Mouse (Mus musculus) heart, postnatal 36 days (tissue): ENCODE data around the gene Gde1. TPM values are rescaled to one million over a fixed set of nuclear protein-coding genes. Genes with fewer than 3 reads are reported as not detected.

Experiments used
- DNase-seq, 2 experiments: peaks; one replicate each; pipeline ENCODE4 v3.0.0; 2021 to 2022
- intact Hi-C: fragments of 180-260 bp; cut with DNase I; formaldehyde crosslinking; loops from one replicate; pipeline ENCODE4 v1.15.1; 2025
- total RNA-seq, 2 experiments: library from RNA; stranded (reverse); gene quantifications; 2 replicates each; pipeline ENCODE4 v1.2.3; 2021

Gene Gde1
- total RNA-seq, 2 experiments from 2014 or later: 30.6 to 32.5 TPM

DNA sequence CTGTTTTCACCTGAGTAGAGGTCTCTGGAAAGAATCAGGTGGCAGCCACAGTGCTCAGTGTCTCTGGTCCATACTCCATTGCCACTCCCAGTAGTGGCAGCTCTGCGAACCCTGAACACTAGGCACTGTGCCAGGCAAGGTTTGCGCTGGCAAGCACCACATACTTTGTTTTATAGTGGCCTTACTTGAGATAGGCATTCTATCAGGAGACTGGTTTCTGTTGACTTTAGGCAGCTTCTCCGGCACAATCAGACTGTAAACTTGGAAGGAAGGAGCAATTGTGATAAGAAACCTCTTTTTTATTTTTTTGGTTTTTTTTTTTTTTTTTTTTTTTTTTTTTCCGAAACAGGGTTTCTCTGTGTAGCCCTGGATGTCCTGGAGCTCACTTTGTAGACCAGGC is 2.4 kb upstream of the Gde1 start:
- intact Hi-C loops: loop anchor here (10.0 kb wide), 1 partner anchor 593 kb away; the partner anchor contains the start of gene Rps15a
- DNase-seq: no peak

GRCm38 (mm10) chr7:118707216-118707615 is 1.6 kb upstream of the Gde1 start:
- intact Hi-C loops: loop anchor here (10.0 kb wide), 1 partner anchor 592 kb away; the partner anchor contains the start of gene Rps15a
- DNase-seq: no peak

GRCm38 (mm10) chr7:118706488-118706887 is 910 bp upstream of the Gde1 start:
- DNase-seq: no peak
- intact Hi-C loops: loop anchor here (10.0 kb wide), 1 partner anchor 592 kb away; the partner anchor contains the start of gene Rps15a

- intact Hi-C loops: loop anchor here (10.0 kb wide), 1 partner anchor 591 kb away; the partner anchor contains the start of gene Rps15a
- no peak for DNase-seq
Measured at GRCm38 (mm10) chr7:118706051-118706450, 473 bp upstream of the Gde1 start.

- intact Hi-C loops: loop anchor here (10.0 kb wide), 1 partner anchor 589 kb away; the partner anchor contains the start of gene Rps15a
- DNase-seq: no peak
Measured at GRCm38 (mm10) chr7:118704001-118704850, 1.4 kb downstream of the Gde1 start.

DNA sequence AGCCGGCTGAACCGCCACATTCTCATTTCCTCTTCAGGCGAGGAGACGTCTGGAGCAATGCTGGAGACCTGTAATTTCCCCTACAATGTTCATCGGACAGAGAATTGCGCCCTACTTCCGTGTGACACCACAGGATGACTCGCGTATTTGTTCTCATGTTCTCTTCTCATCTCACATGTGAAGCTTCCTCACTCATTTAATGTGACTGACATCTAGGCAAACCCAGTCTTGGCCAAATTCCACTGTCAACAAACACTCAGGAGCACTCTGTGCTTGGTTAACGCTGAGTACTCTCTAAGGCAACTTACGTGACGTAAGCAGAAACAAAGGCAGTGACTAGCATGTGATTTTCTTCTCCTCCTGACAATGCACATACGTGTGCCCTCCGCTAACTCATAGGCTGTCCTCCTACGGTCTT is 2.4 kb downstream of the Gde1 start:
- intact Hi-C loops: loop anchor here (10.0 kb wide), 1 partner anchor 588 kb away; the partner anchor contains the start of gene Rps15a
- DNase-seq: no peak

GRCm38 (mm10) chr7:118698882-118699281 is 6.7 kb downstream of the Gde1 start:
- intact Hi-C loops: no loop called here
- no peak for DNase-seq

DNA sequence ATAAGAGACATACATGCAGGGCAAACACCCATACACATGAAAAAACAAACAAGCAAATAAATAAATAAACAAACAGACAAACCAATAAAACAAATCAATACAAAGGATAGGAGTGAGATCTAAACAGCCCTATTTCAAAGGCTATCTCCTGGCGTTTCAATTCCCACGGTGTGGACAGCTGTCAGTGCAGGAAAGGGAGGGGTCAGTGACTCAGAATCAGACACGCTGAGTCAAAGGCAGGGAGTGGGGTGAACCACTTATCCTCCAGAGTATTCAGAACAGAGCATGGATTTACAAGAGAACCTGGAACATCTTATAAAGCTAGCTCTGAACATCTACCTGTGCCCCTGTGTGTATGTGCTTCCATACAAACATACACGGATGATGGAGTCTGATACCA is 8.4 kb downstream of the Gde1 start:
- no peak for DNase-seq
- intact Hi-C loops: no loop called here

DNA sequence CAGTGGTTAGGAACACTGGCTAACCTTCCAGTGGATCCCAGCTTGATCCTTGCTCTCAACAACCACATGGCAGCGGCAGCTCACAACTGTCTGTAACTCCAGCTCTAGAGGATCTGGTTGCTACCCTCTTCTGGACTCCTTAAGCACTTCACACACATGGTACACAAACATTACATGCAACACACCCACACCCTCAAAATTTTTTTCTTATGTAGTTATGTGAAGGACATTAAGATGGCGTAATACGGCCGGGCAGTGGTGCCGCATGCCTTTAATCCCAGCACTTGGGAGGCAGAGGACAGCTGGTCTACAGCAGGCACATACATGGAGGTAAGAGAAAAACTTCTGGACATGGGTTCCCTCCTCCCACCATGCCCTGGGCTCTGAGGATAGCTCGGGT is 9.4 kb downstream of the Gde1 start:
- intact Hi-C loops: no loop called here
- no peak for DNase-seq

GRCm38 (mm10) chr7:118691287-118691686 is 14.3 kb downstream of the Gde1 start:
- no peak for DNase-seq
- intact Hi-C loops: no loop called here

GRCm38 (mm10) chr7:118689088-118689487 is 16.5 kb downstream of the Gde1 start:
- intact Hi-C loops: loop anchor here (2.0 kb wide), 1 partner anchor 240 kb away; the partner anchor contains the start of gene Syt17
- no peak for DNase-seq

DNA sequence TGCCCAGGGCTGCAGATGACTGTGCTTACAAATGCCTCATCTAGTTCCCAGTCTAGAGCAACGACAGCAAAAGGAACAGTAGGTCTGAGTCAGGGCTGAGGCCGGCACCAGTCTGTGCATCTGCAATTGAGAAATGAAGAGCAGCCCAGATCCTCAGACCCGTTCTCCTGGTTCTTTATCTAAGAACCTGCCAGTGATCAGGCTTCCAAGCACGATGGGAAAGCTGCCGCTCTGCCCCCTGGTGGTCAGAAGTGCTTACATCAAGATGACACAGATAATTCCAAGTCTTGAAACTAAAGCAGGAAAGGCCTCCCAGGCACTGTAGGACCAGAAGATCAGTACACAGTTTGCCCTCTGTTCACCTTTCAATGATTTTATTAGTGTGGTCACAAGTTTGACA is 17.4 kb downstream of the Gde1 start:
- peak; percentile 63 to 77 for DNase-seq
- intact Hi-C loops: loop anchor here (1.0 to 2.0 kb wide), 3 partner anchors 93 to 384 kb away; partner anchors contain the start of gene Syt17

DNA sequence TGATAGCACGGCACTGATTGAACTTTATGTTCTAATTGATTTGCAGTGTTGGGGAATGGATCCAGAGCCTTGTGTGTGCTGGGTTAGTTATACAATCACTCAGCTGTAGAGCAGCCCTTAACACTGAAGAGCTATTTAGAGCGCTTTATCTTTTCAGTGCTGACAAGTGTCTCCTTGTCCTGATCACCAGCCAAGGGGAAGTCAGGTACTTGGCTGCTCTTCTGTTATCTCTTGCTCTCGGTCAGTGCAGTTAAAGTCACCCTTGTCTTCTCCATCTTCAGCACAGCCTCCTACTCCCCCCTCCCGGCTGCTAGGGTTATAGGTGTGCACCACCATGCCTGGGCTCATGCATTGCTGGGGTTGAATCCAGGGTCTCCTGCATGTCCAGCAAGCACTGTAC is 28.8 kb downstream of the Gde1 start:
- intact Hi-C loops: no loop called here
- peak; percentile 10 to 13 for DNase-seq

DNA sequence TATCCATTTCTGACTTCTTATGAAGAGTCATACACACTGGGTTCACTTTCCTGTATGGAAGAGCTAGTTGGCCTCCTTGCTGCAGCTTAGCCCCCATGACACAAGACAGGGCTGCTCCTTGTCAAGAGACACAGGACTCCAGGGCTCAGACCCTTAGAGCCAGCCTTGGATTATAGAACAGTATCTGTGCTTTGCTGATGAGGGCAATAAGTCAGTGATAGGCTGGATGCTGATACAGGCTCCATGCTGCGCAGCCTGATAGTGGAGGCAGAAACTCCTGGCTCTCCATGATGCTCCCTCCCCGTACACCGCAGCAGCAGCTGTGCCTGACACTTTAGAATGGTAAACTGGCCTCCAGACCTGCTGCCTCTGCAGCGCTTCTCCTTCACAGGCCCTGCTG is 35.4 kb downstream of the Gde1 start:
- intact Hi-C loops: no loop called here
- no peak for DNase-seq

DNA sequence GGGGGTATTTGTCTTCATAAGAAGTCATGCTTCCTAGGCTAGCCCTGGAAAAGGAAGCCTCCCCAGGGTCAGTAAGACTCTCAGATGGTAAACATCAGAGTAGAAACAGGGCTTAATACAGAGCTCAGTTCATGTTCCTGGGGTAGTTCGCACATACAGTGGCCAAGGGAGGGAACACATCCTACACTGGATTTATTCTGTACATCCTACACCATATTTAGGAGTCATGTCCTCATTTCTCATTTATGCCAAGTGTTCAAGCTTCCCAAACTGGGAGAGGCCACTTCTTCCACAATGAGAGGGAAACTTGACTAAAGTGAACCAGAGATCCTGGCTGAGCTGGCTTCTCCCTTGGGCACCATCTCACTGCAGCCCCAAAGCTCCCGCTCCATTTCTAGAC is 37.8 kb downstream of the Gde1 start:
- intact Hi-C loops: no loop called here
- DNase-seq: no peak

DNA sequence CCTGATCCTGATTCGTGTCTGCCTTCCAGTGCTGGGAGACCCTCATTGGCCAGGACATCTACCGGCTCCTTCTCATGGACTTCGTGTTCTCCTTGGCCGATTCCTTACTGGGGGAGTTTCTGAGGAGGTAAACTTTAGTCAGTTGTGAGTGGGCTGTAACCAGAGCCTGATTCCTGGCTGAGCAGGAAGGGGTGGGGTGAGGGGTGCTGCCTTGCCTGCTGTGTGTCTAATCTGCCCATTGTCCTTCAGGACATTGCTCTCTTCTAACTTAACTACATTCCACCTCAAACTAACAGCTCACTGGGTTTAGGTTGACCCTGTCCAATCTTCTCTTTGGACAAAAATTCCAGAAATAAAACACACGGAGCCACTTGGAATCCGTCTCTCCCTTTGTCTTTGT is 48.8 kb downstream of the Gde1 start:
- no peak for DNase-seq
- intact Hi-C loops: no loop called here

DNA sequence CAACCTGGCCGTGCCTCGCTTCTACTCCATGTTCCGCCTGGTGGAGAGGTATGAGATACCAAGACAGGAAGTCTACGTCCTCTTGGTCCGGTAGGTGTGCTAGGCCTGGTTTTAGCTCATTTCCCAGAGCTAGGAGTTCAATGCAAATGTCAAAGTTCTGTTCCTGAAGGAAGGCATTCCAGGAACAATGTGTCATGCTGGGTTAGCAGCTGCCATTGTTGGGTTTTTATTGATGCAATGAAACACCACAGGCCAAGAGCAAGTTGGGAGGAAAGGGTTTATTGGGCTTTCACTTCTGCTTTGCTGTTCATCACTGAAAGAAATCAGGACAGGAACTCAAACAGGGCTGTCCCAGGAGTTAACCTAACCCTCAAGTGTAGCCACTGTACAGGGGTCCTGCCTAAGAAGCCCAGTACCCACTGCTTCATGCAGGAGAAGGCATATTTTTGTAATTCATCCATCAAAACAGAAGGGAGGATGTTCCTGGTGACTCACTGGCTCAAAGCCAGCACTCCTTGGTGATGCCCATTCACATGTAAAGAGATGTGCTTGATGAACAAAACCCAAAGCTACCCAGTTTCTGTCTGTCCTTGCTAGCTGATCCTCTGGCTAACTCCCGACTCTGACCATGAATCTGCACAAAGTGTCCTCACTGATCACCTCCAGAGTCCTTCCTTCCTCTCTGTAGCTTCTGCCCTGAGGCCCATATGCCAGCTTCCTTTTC is 52.8 kb downstream of the Gde1 start:
- DNase-seq: no peak

DNA sequence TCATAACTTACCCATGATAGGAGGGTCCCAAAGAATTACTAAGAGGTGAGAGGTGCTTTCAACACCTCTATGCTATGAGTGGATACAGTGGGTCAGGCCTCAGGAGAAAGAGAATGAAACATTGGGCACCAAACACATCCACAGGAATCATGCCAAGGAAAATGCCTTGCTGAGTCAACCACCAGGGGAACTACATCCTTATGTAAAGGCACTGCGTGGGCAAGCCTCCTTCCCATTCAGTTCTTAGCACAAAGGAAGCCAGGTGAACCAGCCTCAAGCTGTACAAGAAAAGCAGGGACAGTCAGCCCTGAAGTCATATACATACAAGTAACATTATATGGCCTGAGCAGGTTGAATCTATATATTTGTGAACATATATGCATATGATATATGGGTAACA is 54.7 kb downstream of the Gde1 start:
- intact Hi-C loops: no loop called here
- DNase-seq: no peak

More for the DNA sequence above, 52.8 kb downstream of the Gde1 start:
- intact Hi-C loops: no loop called here

DNA sequence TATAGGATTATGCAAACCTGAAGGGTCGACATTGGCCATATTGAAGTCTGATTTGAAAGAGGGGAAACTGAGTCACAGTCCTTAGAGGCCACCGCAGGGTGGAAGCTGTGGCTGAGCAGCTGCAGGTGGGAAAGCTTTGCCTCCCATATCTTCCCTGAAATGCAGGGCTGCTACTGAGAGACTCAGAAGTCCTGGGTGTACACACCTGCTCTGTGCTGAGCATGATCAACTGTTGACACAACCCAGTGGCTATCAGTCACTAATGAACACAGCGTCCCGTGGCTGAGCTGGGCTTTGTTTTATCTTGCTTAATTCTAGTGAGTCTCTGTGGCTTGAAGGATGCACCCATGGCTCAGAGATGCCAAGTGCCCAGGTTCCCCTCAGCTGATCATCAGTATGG is 55.5 kb downstream of the Gde1 start:
- intact Hi-C loops: no loop called here

DNA sequence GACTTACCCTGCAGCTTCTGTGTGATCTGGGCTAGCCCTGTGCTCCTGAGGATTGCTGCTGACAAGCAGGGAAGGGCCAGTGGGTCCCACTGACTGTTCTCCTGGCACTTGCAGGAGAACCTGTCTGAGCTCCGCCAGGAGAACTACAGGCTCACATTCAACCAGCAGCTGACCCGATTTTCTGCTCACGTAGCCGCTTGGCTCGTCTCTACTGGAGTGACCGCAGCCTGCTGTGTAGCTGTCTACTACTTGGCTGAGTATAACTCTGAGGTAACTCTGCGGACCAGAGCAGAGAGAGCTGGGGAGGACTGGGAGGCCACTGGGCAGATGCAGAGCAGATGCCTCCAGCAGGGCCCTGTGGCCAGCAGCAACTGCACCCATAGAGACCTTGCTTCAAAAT is 56.2 kb downstream of the Gde1 start:
- DNase-seq: no peak

More for the DNA sequence above, 55.5 kb downstream of the Gde1 start:
- no peak for DNase-seq

GRCm38 (mm10) chr7:118646237-118646636 is 59.3 kb downstream of the Gde1 start:
- intact Hi-C loops: no loop called here

More for the DNA sequence above, 56.2 kb downstream of the Gde1 start:
- intact Hi-C loops: no loop called here

More at GRCm38 (mm10) chr7:118646237-118646636, 59.3 kb downstream of the Gde1 start:
- no peak for DNase-seq
